Mouse (Mus musculus) urinary bladder, postnatal 10 days (tissue): ENCODE data around the gene Tpp1.

Experiments
- DNase-seq: peaks from one replicate; pipeline ENCODE4 v3.0.0; 2022; ENCODE audit warnings: low spot score

The Tpp1 gene

GRCm38 (mm10) chr7:105726144-105726979, 25.7 kb downstream of the Tpp1 start:
- DNase-seq = no peak

- no peak for DNase-seq
These were observed 30.1 kb downstream of the Tpp1 start for GRCm38 (mm10) chr7:105721916-105722315.

- DNase-seq = no peak
These were observed 36.7 kb downstream of the Tpp1 start for GRCm38 (mm10) chr7:105715366-105715765.

DNA sequence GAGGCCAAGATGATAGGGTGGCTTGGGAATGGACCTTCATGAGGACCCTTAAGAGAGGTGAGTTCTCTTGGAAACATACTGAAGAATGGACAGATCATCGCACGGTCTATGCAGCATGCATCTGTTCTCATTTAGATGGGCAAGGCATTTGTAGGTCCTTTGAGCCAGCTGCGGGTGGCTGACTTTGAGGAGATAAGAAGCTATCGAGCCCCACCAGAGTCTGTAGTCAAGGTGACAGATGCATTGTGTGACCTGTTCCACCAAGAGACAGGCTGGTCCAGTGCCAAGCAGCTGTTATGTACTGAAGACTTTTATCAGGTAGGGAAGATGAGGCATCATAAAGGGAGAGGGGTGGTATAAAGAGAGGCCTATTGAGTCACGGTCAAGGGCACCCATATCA, 43.3 kb downstream of the Tpp1 start:
- DNase-seq = no peak

DNA sequence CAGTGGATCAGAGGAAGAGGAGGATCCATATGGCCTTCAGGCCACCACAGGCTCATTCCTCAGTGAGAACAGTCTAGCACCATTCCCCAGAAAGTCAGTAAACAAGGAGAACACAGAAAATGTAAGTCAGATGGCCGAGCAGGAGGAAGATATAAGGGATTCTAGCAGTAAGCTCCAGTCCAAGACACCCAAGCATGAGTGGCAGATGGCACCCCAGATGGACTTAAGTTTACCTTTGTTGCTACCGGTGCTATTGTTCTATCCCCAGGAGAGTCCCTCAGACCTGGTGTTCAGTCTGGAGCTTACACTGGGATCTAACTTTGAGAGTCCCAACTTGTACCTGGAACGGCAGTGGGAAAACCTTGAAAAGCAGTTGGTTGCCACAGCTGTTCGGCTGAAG, 48.2 kb downstream of the Tpp1 start:
- DNase-seq = no peak

- DNase-seq = no peak
These were observed 48.9 kb downstream of the Tpp1 start for GRCm38 (mm10) chr7:105703184-105703583.
